In genomic region chr6:96384441-96384840, GRCm38 (mm10) we compare ENCODE assay signal across 29 mouse cellular contexts.
"Had no signal": no experiment of that assay in that cellular context is flagged by ENCODE, and none has a peak within 500 bp of the region (broad histone marks: within the 10 kb centered on the region; RNA-seq: fewer than 3 reads in every experiment).

No protein-coding gene starts in this region.

- H3K36me3 ChIP-seq: limb, embryonic 10.5 days; limb, embryonic 12.5 days; limb, embryonic 13.5 days; limb, embryonic 15.5 days; liver, embryonic 12.5 days; liver, embryonic 13.5 days; liver, embryonic 15.5 days; lung, embryonic 15.5 days; midbrain, embryonic 10.5 days; midbrain, embryonic 12.5 days; midbrain, embryonic 13.5 days; midbrain, embryonic 15.5 days; neural tube, embryonic 12.5 days; neural tube, embryonic 13.5 days had no signal

- H3K9me3 ChIP-seq: limb, embryonic 10.5 days; limb, embryonic 12.5 days; limb, embryonic 13.5 days; limb, embryonic 15.5 days; liver, embryonic 12.5 days; liver, embryonic 13.5 days; liver, embryonic 15.5 days; lung, embryonic 15.5 days; midbrain, embryonic 10.5 days; midbrain, embryonic 12.5 days; midbrain, embryonic 13.5 days; midbrain, embryonic 15.5 days; neural tube, embryonic 12.5 days; neural tube, embryonic 13.5 days had no signal

- H3K9ac ChIP-seq: limb, embryonic 12.5 days; limb, embryonic 13.5 days; limb, embryonic 15.5 days; liver, embryonic 12.5 days; liver, embryonic 13.5 days; liver, embryonic 14.5 days; liver, embryonic 15.5 days; liver, postnatal 0 days; lung, embryonic 14.5 days; lung, embryonic 15.5 days; midbrain, embryonic 12.5 days; midbrain, embryonic 13.5 days; midbrain, embryonic 15.5 days; neural tube, embryonic 12.5 days; neural tube, embryonic 13.5 days had no signal

- H3K4me1 ChIP-seq: limb, embryonic 12.5 days; limb, embryonic 13.5 days; limb, embryonic 15.5 days; liver, embryonic 12.5 days; liver, embryonic 13.5 days; liver, embryonic 15.5 days; lung, embryonic 15.5 days; megakaryocyte, embryonic 14.5 days; midbrain, embryonic 10.5 days; midbrain, embryonic 12.5 days; midbrain, embryonic 13.5 days; midbrain, embryonic 15.5 days; neural tube, embryonic 12.5 days had no signal

- H3K27ac ChIP-seq: limb, embryonic 10.5 days; limb, embryonic 12.5 days; limb, embryonic 13.5 days; limb, embryonic 15.5 days; liver, embryonic 12.5 days; liver, embryonic 13.5 days; liver, embryonic 14.5 days; liver, embryonic 15.5 days; lung, embryonic 15.5 days; macrophage; midbrain, embryonic 10.5 days; midbrain, embryonic 12.5 days; midbrain, embryonic 13.5 days; midbrain, embryonic 15.5 days; neural tube, embryonic 12.5 days; neural tube, embryonic 13.5 days had no signal

- DNase-seq: left cerebral cortex, postnatal 4 days; liver; liver, embryonic 13.5 days; liver, postnatal 0 days; lung, adult 18-20 months; lung, adult 2 months; lung, embryonic 14.5 days; lung, postnatal 10 days; lung, postnatal 14 days; lung, postnatal 36 days; lung, postnatal 4 days; midbrain, embryonic 14.5 days had no signal

- H3K4me3 ChIP-seq: limb, embryonic 10.5 days; limb, embryonic 12.5 days; limb, embryonic 13.5 days; limb, embryonic 15.5 days; liver, embryonic 12.5 days; liver, embryonic 13.5 days; liver, embryonic 15.5 days; lung, embryonic 15.5 days; megakaryocyte, embryonic 14.5 days; midbrain, embryonic 10.5 days; midbrain, embryonic 12.5 days; midbrain, embryonic 13.5 days; midbrain, embryonic 15.5 days; myocyte; neural tube, embryonic 12.5 days; neural tube, embryonic 13.5 days had no signal
